Mouse (Mus musculus): ENCODE data around the gene Eif2s1. TPM values are rescaled to one million over a fixed set of nuclear protein-coding genes. Genes with fewer than 3 reads are reported as not detected.

Gene Eif2s1
- polyA plus RNA-seq, 1 experiment = 63.0 TPM

DNA sequence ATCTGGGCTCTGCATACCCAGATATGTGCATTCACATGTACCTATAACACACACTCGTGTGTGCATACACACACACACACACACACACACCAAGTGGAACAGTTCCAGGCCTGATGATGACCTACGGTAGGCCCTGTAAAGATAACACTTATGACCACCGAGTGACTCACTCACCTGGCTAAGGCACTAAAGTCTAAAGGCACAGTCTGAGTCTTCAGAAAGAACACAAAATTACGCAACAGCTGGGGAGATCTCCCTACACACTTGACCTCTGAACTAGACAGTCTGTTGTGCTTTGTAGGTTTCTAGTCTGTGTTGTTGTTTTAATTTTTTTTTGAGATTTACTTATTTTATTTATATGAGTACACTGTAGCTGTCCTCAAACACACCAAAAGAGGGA lies 52.8 kb downstream of the Eif2s1 start:
- Histone ChIP-seq H3ac (ENCODE audit: control insufficient read depth, insufficient read length, low read depth) (no peak overlapping the region), H3K27me3 (ENCODE audit: control insufficient read depth, insufficient read depth, insufficient read length) (no peaks in the 10 kb centered on the region), H3K36me3 (ENCODE audit: control insufficient read depth, insufficient read depth) (no peaks in the 10 kb centered on the region), H3K79me3 (ENCODE audit: low read depth) (no peaks in the 10 kb centered on the region), H3K4me3 (ENCODE audit: insufficient read depth, poor library complexity, severe bottlenecking) (no peak overlapping the region), H3K79me2 (ENCODE audit: control insufficient read depth, insufficient read depth) (no peaks in the 10 kb centered on the region)
- TF ChIP-seq MAX (IDR thresholded peaks at IDR 0.05) = no peak
- TF ChIP-seq CEBPB (IDR thresholded peaks at IDR 0.05; ENCODE audit: low read depth) = peak; percentile 75

- no peaks in the 10 kb centered on the region for H3K79me2 ChIP-seq (ENCODE audit: control insufficient read depth, insufficient read depth)
- no peaks in the 10 kb centered on the region for H3K36me3 ChIP-seq (ENCODE audit: control insufficient read depth, insufficient read depth)
- no peaks in the 10 kb centered on the region for H3K79me3 ChIP-seq (ENCODE audit: low read depth)
- TF ChIP-seq MYOG (IDR thresholded peaks at IDR 0.05; ENCODE audit: control insufficient read depth, extremely low read depth, insufficient read length) = no peak
- TF ChIP-seq MAX (IDR thresholded peaks at IDR 0.05) = no peak
- TF ChIP-seq CEBPB (IDR thresholded peaks at IDR 0.05; ENCODE audit: low read depth) = no peak
- no peak for TF ChIP-seq USF1 (IDR thresholded peaks at IDR 0.05; ENCODE audit: low read depth)
- TF ChIP-seq FOSL1 (IDR thresholded peaks at IDR 0.05; ENCODE audit: insufficient read depth, low read length, poor library complexity, severe bottlenecking) = no peak
- no peak for TF ChIP-seq MYOD1 (IDR thresholded peaks at IDR 0.05; ENCODE audit: control insufficient read depth, insufficient read length, low read depth)
- no peak for TF ChIP-seq CTCF (IDR thresholded peaks at IDR 0.05; ENCODE audit: control insufficient read depth, insufficient read depth, insufficient read length)
- no peak overlapping the region for H3K4me3 ChIP-seq (ENCODE audit: insufficient read depth, poor library complexity, severe bottlenecking)
- H3K27me3 ChIP-seq (ENCODE audit: control insufficient read depth, insufficient read depth, insufficient read length) = no peaks in the 10 kb centered on the region
- H3ac ChIP-seq (ENCODE audit: control insufficient read depth, insufficient read length, low read depth) = no peak overlapping the region
Measured at GRCm38 (mm10) chr12:78915561-78915960, 53.9 kb downstream of the Eif2s1 start.

DNA sequence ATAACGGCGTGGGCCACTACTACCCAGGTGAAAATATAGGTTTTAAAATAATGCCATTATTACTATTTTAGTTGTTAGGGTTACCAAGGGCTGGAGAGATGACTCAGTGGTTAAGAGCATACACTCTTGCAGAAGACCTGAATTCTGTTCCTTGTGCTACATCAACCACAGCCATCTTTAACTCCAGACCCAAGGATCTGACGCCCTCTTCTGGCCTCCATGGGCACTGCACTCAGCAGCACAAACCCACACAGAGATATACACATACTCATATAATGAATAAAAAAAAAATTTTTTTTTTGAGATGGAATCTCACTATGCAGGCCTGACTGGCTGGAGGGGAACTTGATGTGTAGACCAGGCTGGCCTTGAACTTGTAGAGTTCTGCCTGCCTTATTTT lies 54.7 kb downstream of the Eif2s1 start:
- H3K4me3 ChIP-seq (ENCODE audit: insufficient read depth, poor library complexity, severe bottlenecking) = no peak overlapping the region
- TF ChIP-seq MYOD1 (IDR thresholded peaks at IDR 0.05; ENCODE audit: control insufficient read depth, insufficient read length, low read depth) = no peak
- no peak for TF ChIP-seq FOSL1 (IDR thresholded peaks at IDR 0.05; ENCODE audit: insufficient read depth, low read length, poor library complexity, severe bottlenecking)
- TF ChIP-seq CEBPB (IDR thresholded peaks at IDR 0.05; ENCODE audit: low read depth) = no peak
- TF ChIP-seq USF1 (IDR thresholded peaks at IDR 0.05; ENCODE audit: low read depth) = no peak
- no peak for TF ChIP-seq MYOG (IDR thresholded peaks at IDR 0.05; ENCODE audit: control insufficient read depth, extremely low read depth, insufficient read length)
- TF ChIP-seq CTCF (IDR thresholded peaks at IDR 0.05; ENCODE audit: control insufficient read depth, insufficient read depth, insufficient read length) = no peak
- no peak for TF ChIP-seq MAX (IDR thresholded peaks at IDR 0.05)
- H3K36me3 ChIP-seq (ENCODE audit: control insufficient read depth, insufficient read depth) = no peaks in the 10 kb centered on the region
- H3K79me3 ChIP-seq (ENCODE audit: low read depth) = no peaks in the 10 kb centered on the region
- H3K79me2 ChIP-seq (ENCODE audit: control insufficient read depth, insufficient read depth) = no peaks in the 10 kb centered on the region
- H3ac ChIP-seq (ENCODE audit: control insufficient read depth, insufficient read length, low read depth) = no peak overlapping the region
- no peaks in the 10 kb centered on the region for H3K27me3 ChIP-seq (ENCODE audit: control insufficient read depth, insufficient read depth, insufficient read length)

- no peaks in the 10 kb centered on the region for H3K27me3 ChIP-seq (ENCODE audit: control insufficient read depth, insufficient read depth, insufficient read length)
- H3K79me3 ChIP-seq (ENCODE audit: low read depth) = no peaks in the 10 kb centered on the region
- no peaks in the 10 kb centered on the region for H3K36me3 ChIP-seq (ENCODE audit: control insufficient read depth, insufficient read depth)
- peak; percentile 35 for TF ChIP-seq CEBPB (IDR thresholded peaks at IDR 0.05; ENCODE audit: low read depth)
- peak; percentile 81 for TF ChIP-seq CTCF (IDR thresholded peaks at IDR 0.05; ENCODE audit: control insufficient read depth, insufficient read depth, insufficient read length)
- TF ChIP-seq MAX (IDR thresholded peaks at IDR 0.05) = no peak
- H3K79me2 ChIP-seq (ENCODE audit: control insufficient read depth, insufficient read depth) = no peaks in the 10 kb centered on the region
- no peak overlapping the region for H3ac ChIP-seq (ENCODE audit: control insufficient read depth, insufficient read length, low read depth)
- H3K4me3 ChIP-seq (ENCODE audit: insufficient read depth, poor library complexity, severe bottlenecking) = no peak overlapping the region
Measured at GRCm38 (mm10) chr12:78918227-78919078, 56.8 kb downstream of the Eif2s1 start.

GRCm38 (mm10) chr12:78919079-78919712 lies 57.6 kb downstream of the Eif2s1 start:
- Histone ChIP-seq H3ac (ENCODE audit: control insufficient read depth, insufficient read length, low read depth) (no peak overlapping the region), H3K79me2 (ENCODE audit: control insufficient read depth, insufficient read depth) (no peaks in the 10 kb centered on the region), H3K4me3 (ENCODE audit: insufficient read depth, poor library complexity, severe bottlenecking) (no peak overlapping the region), H3K36me3 (ENCODE audit: control insufficient read depth, insufficient read depth) (no peaks in the 10 kb centered on the region), H3K79me3 (ENCODE audit: low read depth) (no peaks in the 10 kb centered on the region), H3K27me3 (ENCODE audit: control insufficient read depth, insufficient read depth, insufficient read length) (no peaks in the 10 kb centered on the region)
- peak; percentile 94 for TF ChIP-seq CEBPB (IDR thresholded peaks at IDR 0.05; ENCODE audit: low read depth)
- TF ChIP-seq USF1 (IDR thresholded peaks at IDR 0.05; ENCODE audit: low read depth) = no peak
- TF ChIP-seq CTCF (IDR thresholded peaks at IDR 0.05; ENCODE audit: control insufficient read depth, insufficient read depth, insufficient read length) = peak; percentile 79
- no peak for TF ChIP-seq MYOD1 (IDR thresholded peaks at IDR 0.05; ENCODE audit: control insufficient read depth, insufficient read length, low read depth)
- TF ChIP-seq FOSL1 (IDR thresholded peaks at IDR 0.05; ENCODE audit: insufficient read depth, low read length, poor library complexity, severe bottlenecking) = no peak

DNA sequence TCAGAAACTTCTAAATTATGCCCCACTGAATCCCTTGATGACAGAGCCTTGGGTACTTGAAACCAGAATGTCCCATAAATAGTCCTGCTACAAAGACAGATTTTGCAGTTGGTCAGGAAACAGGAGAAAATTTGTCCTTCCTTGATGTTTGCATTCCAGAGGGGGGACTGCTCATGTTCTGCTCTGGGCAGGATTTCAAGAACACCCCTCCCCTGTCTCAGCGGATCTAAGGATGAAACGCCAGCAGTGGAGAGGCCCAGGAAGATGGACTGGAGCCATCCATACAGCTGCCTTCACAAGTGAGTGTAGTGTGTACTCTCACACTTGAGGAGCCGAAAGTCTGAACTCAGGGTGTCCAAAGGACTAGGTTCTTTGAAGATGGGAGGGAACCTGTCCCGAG lies 59.8 kb downstream of the Eif2s1 start:
- Histone ChIP-seq H3K4me3 (ENCODE audit: insufficient read depth, poor library complexity, severe bottlenecking) (no peak overlapping the region), H3ac (ENCODE audit: control insufficient read depth, insufficient read length, low read depth) (no peak overlapping the region), H3K27me3 (ENCODE audit: control insufficient read depth, insufficient read depth, insufficient read length) (no peaks in the 10 kb centered on the region), H3K79me3 (ENCODE audit: low read depth) (no peaks in the 10 kb centered on the region), H3K36me3 (ENCODE audit: control insufficient read depth, insufficient read depth) (no peaks in the 10 kb centered on the region), H3K79me2 (ENCODE audit: control insufficient read depth, insufficient read depth) (no peaks in the 10 kb centered on the region)
- TF ChIP-seq MAX (IDR thresholded peaks at IDR 0.05) (no peak), CTCF (IDR thresholded peaks at IDR 0.05; ENCODE audit: control insufficient read depth, insufficient read depth, insufficient read length) (no peak), MYOD1 (IDR thresholded peaks at IDR 0.05; ENCODE audit: control insufficient read depth, insufficient read length, low read depth) (no peak), CEBPB (IDR thresholded peaks at IDR 0.05; ENCODE audit: low read depth) (no peak), USF1 (IDR thresholded peaks at IDR 0.05; ENCODE audit: low read depth) (no peak), MYOG (IDR thresholded peaks at IDR 0.05; ENCODE audit: control insufficient read depth, extremely low read depth, insufficient read length) (no peak), FOSL1 (IDR thresholded peaks at IDR 0.05; ENCODE audit: insufficient read depth, low read length, poor library complexity, severe bottlenecking) (no peak)
